Mouse (Mus musculus) effector memory CD4-positive, alpha-beta T cell, adult 7 months (primary cell): ENCODE results near the gene Gps2. TPM values are rescaled to one million over a fixed set of nuclear protein-coding genes. Genes with fewer than 3 reads are reported as not detected.

Experiments used
- polyA plus RNA-seq: library from polyadenylated mRNA; unstranded; fragments of 100-300 nt; shearing (Covaris generic); gene quantifications from one replicate; pipeline ENCODE4 v1.2.1, GENCODE M21; 2017

The Gps2 gene
- 235 TPM for polyA plus RNA-seq

GRCm38 (mm10) chr11:69913554-69914371 is at the start of gene Gps2:
TSS of gene Gps2 (plus strand) at chr11:69913888.

GRCm38 (mm10) chr11:69877878-69878277 is 35.8 kb upstream of the Gps2 start, which contains the start of gene Tmem95:
TSS of gene Tmem95 (minus strand) at chr11:69878018.

GRCm38 (mm10) chr11:69880853-69881603 is 32.7 kb upstream of the Gps2 start, which contains the start of gene Kctd11:
TSS of gene Kctd11 (minus strand) at chr11:69881406.

DNA sequence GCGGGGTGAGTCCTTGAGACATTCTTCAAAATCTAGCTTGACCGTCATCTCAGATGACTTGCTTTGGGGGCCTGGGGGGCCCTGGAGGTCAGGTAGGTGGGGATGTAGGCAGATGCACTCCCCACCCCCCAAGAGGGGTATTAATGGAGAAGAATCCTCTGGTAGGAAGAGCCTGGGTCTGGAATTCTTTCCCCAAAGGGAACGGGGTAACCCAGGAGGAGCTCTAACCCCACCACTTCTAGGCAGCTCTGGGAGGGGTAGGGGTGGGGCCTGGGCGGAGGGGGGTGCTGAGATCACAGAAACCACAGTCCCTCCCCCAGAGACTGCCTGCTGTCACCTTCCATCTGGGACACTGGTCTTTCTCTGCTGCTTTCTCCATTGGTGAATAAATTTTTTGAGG is 18.4 kb upstream of the Gps2 start, which contains the start of gene Acap1:
Acap1 (minus strand) TSS at position 249 of the 400 bp plus-strand sequence.

DNA sequence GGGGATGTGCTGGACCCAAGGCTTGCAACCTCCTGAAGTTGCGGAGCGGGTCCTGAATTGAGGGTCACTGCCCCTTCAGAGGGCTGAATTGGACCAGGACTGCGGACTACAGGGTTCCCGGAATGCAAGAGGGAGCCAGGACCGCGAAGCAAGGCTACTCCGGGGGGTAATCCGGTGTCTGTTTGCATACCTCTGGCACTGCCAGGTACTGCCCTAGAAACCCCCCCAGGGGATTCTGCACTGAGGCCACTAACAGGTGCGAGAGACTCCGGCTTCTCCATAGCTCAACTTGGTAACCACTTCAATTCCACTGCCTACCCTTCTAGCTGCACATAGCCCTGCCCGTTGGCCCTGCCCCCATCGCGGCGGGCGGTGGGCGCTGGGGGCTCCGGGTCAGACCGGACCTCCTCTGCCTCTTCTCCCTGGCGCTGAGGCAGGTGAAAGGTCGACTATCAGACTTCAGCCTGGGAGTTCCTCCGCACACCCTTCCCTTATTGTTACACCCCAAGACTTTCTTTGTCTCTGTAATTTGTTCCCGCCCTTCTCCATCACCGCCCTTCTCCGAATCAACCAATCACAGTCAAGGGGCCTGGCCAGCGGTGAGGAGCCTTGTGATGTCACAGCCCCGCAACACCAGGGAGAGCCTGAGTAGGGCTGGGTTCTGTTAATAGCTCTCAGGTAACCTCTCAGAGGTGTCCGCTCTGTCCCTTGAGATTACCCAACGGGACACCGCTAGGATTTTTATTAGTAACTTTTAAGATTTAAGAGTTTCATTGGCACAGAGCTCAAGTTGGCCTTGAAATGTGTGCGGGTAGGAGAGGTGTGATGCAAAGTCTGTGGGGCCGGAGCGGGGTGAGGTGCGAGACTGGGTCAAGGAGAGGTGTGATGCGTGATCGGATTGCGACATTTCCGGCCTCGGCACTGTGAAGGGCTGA is 12.9 kb upstream of the Gps2 start, which contains the start of the genes 2810408A11Rik and Neurl4:
2810408A11Rik (minus strand) TSS at position 517 of the 935 bp plus-strand sequence.
Neurl4 (plus strand) TSS at position 602 of the 935 bp plus-strand sequence.

GRCm38 (mm10) chr11:69921114-69922011 is 7.7 kb downstream of the Gps2 start, which contains the start of gene Eif5a:
TSS of gene Eif5a (minus strand) at chr11:69921958.

DNA sequence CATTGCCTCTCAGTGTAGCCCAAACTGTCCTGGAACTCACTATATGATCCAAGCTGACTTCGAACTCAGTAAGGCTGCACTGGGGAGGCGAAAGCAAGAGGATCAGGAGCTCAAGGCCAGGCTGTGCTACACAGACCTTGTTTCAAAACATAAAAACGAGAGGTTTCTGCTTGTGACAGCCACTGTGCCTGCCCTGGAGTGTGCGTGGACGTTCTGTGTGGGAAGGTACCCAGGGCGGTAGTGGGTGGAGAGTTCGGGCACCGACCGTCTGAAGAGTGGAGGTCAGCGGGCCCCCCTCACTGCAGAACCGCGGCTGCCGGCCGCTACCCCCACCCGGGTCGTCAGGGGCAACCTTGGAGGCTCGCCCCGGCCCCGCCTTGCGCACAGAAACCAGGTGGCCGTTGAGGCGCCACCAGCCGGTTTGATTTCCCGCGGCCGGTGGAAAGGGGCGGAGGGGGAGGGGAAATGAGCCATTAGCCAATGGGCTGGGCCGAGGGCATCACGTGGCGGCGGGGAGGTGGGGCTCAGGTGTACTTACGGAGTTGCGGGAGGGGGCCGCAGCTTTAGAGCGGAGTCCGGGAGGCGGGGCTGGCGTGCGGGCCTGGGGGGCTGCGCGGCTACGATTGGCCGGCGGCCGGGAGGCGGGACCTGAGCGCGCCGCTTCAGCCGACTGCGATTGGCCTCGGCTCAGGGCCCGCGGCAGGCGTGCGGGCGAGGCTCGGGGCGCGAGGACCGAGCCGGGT is 21.6 kb downstream of the Gps2 start, which contains the start of gene Ybx2:
Ybx2 (plus strand) TSS at position 660 of the 743 bp plus-strand sequence.

DNA sequence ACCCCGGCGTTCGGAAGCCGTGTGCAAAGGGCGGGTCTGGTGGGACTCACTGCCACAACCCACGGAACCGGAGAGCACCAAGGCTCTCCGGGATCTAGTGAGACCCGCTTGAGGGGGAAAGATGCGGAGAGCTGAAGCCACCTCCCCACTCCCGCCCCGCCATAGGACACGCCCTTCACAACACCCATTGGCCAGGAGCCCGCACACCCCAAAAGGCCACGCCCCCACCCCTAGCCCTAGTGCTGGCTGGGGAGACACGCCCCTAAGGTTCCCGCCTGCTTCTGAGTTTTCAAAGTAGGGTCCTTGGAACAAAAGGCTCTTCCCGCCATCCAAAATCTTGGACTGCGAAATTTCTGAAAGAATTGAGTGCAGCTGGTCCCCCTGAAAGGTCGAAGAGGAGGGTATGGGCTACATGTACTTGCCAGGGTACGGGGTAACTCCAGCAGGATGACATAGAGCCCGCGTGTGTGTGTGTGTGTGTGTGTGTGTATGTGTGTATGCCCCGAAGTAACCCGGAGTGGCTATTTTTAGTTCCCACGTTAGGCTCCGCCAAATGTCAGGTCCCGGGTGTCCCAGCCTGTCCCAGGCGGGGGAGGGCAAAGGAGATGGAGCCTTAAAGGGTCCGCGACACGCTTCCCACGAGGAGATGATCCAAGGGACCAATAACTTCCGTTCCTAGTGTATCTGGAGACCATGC is 34.5 kb downstream of the Gps2 start, which contains the start of gene Slc2a4:
Slc2a4 (minus strand) TSS at position 123 of the 697 bp plus-strand sequence.

DNA sequence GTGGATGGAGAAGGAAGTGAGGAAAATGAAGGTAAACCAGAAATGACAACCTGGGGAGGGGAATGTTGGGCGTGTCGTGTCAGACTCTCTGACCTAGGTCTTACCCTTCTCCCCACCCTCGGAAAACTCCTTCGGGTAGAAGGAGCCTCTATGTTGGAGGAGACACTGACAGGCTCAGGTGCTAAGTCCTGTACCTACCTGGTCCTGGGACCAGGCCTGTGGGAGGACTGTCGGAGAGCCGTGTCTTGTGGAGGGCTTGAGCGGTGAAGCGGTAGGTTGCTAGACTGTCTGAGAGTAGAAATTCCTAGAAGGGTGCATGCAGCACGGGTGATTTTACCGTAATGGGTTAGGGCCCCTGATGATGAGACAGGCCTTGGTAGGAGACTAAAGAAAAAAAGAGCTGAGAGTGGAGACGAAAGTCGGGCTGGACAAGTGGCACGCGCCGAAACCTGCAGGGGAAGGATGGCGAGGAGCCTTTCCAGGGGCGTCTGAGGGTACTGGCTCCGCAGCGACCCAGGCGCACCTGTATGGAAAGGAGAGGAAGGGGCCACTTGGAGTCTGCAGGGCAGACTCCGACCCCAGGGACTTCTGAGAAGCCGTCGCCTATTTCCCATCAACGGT is 51.1 kb downstream of the Gps2 start, which contains the start of gene Cldn7:
Cldn7 (plus strand) TSS at position 130 of the 621 bp plus-strand sequence.

Other genes starting within 250 kb of the Gps2 start
- 3.9 TPM for gene Cd68, start 247.7 kb upstream of the Gps2 start, polyA plus RNA-seq
- 729 TPM for gene Eif4a1, start 241.5 kb upstream of the Gps2 start, polyA plus RNA-seq
- 29.6 TPM for gene Senp3, start 231.8 kb upstream of the Gps2 start, polyA plus RNA-seq
- not detected for gene Tnfsf13, start 228.1 kb upstream of the Gps2 start, polyA plus RNA-seq
- not detected for gene Tnfsf12, start 218.0 kb upstream of the Gps2 start, polyA plus RNA-seq
- gene Tnfsfm13, start 217.8 kb upstream of the Gps2 start, polyA plus RNA-seq, result not detected
- 51.9 TPM for gene Polr2a, start 155.3 kb upstream of the Gps2 start, polyA plus RNA-seq
- 0.26 TPM for gene Slc35g3, start 151.9 kb upstream of the Gps2 start, polyA plus RNA-seq
- 4.2 TPM for gene Zbtb4, start 148.0 kb upstream of the Gps2 start, polyA plus RNA-seq
- 0.52 TPM for gene Chrnb1, start 117.9 kb upstream of the Gps2 start, polyA plus RNA-seq
- gene Fgf11, start 112.0 kb upstream of the Gps2 start, polyA plus RNA-seq, result not detected
- not detected for gene Tmem102, start 108.3 kb upstream of the Gps2 start, polyA plus RNA-seq
- gene Gm39566, start 98.6 kb upstream of the Gps2 start, polyA plus RNA-seq, result 0.16 TPM
- gene Spem2, start 95.4 kb upstream of the Gps2 start, polyA plus RNA-seq, result 0.39 TPM
- gene Spem1, start 91.7 kb upstream of the Gps2 start, polyA plus RNA-seq, result not detected
- 0.15 TPM for gene Nlgn2, start 76.1 kb upstream of the Gps2 start, polyA plus RNA-seq
- gene Tmem256, start 75.4 kb upstream of the Gps2 start, polyA plus RNA-seq, result 44.3 TPM
- 8.5 TPM for gene Plscr3, start 67.5 kb upstream of the Gps2 start, polyA plus RNA-seq
- 0.27 TPM for gene Tnk1, start 55.2 kb upstream of the Gps2 start, polyA plus RNA-seq
- not detected for gene Tmem95, start 35.9 kb upstream of the Gps2 start, polyA plus RNA-seq
- 0.95 TPM for gene Kctd11, start 32.5 kb upstream of the Gps2 start, polyA plus RNA-seq
- 485 TPM for gene Acap1, start 18.3 kb upstream of the Gps2 start, polyA plus RNA-seq
- 1.6 TPM for gene 2810408A11Rik, start 12.9 kb upstream of the Gps2 start, polyA plus RNA-seq
- 7.3 TPM for gene Neurl4, start 12.8 kb upstream of the Gps2 start, polyA plus RNA-seq
- 1,038 TPM for gene Eif5a, start 8.1 kb downstream of the Gps2 start, polyA plus RNA-seq
- not detected for gene Ybx2, start 21.9 kb downstream of the Gps2 start, polyA plus RNA-seq
- gene Slc2a4, start 34.3 kb downstream of the Gps2 start, polyA plus RNA-seq, result not detected
- not detected for gene Cldn7, start 50.9 kb downstream of the Gps2 start, polyA plus RNA-seq
- 34.3 TPM for gene Ctdnep1, start 67.3 kb downstream of the Gps2 start, polyA plus RNA-seq
- 57.5 TPM for gene Elp5, start 68.6 kb downstream of the Gps2 start, polyA plus RNA-seq
- 358 TPM for gene Gabarap, start 77.3 kb downstream of the Gps2 start, polyA plus RNA-seq
- gene Phf23, start 81.9 kb downstream of the Gps2 start, polyA plus RNA-seq, result 52.1 TPM
- 15.5 TPM for gene Dvl2, start 86.7 kb downstream of the Gps2 start, polyA plus RNA-seq
- 101 TPM for gene Acadvl, start 101.5 kb downstream of the Gps2 start, polyA plus RNA-seq
- gene Dlg4, start 103.1 kb downstream of the Gps2 start, polyA plus RNA-seq, result 6.9 TPM
- gene Asgr1, start 140.2 kb downstream of the Gps2 start, polyA plus RNA-seq, result not detected
- gene Asgr2, start 178.8 kb downstream of the Gps2 start, polyA plus RNA-seq, result not detected
- gene Mgl2, start 216.4 kb downstream of the Gps2 start, polyA plus RNA-seq, result not detected
- gene Clec10a, start 242.3 kb downstream of the Gps2 start, polyA plus RNA-seq, result not detected